Mouse (Mus musculus) cerebellum, adult (tissue): ENCODE data around the gene Prc1.

Experiments
- ATAC-seq: cut with Nextera tagmentation; 2 replicates; pipeline ENCODE4 v1.9.2; 2017; ENCODE audit warnings: mild to moderate bottlenecking, moderate library complexity, mixed read lengths; ENCODE audit not compliant: insufficient number of reproducible peaks, low FRiP score, low TSS enrichment

Prc1 gene

DNA sequence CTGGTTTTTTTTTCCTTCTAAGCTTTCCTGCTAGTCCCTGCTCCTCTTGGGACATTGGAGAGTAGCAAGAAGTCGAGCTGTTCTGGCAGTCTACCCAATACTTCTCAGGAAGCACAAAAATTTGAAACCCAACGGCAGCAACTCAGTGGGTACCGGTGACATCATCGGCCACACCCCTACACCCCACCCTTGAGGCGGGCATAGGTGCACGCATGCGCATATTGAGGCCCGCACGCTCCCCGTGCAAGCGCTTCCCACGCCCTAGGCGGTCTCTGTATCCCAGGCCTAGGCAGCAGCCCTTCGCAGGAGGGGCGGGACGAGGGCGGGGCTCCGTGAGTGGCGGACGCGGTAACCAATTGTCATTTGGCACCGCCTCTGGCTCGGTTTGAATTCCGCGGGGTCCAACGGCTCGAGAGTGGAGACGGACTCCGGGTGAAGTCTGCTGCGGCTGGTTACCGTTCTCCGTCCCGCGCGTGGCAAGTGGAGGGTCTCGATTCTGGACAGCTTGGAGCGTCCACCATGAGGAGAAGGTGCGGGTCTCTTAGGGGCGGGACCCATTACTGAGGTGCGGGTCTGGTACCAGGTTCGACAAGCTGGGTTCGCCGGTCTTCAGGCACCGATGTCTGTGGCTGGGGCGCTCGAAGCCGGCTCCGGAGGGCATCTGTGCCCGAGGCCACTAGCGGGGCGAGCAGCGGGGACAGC is at the start of gene Prc1:
Prc1 (plus strand) TSS at position 389 of the 702 bp plus-strand sequence.
- ATAC-seq, result peak; percentile 98

DNA sequence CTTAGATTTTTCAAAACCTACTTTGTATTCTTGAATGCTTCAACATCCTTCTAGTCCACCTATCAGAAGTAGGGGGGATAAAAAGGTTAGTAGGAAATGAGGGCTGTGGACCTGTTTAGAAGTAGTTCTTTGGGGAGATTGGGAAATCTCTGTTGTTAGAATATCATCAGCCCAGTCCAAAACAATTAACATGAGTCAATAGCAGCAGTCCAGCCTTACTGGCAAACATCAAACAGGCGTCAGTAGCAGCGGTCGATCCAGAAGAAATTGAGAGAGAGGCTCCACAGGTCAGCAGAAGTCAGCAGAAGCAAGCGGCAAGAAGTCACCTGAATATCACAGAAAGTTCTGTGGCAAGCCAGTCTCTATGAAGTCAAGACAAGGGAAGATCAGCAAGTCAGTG is 49.4 kb upstream of the Prc1 start:
- ATAC-seq, result no peak

DNA sequence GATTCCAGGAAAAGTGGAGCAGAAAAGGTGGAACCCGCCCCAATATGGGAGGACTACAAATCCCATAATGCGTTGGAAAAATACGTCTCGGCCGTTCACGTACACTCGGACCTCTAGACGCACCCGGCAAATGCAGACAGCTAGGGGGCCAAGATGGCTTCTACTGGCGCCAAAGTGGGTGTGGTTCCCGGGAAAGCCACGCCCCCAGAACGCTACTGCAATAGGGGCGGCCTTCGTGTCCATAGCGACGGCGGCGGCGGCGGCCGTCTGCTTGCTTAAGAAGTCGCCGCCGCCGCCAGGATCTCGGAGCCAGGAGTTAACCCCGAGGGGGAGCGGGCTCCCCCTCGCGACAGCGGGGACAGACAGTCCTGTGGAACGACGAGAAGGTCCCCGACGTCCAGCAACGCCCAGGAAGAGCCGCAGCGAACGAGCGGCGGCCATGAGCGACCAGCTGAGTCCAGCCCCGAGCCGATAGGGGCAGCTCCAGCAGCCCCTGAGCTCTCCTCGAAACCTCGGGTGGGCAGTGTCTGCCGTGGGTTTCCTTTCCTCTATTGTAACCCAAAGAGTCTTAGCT is 48.0 kb upstream of the Prc1 start, which contains the start of gene Ttll13:
Ttll13 (plus strand) TSS at position 229 of the 574 bp plus-strand sequence.
- peak; percentile 98 for ATAC-seq

DNA sequence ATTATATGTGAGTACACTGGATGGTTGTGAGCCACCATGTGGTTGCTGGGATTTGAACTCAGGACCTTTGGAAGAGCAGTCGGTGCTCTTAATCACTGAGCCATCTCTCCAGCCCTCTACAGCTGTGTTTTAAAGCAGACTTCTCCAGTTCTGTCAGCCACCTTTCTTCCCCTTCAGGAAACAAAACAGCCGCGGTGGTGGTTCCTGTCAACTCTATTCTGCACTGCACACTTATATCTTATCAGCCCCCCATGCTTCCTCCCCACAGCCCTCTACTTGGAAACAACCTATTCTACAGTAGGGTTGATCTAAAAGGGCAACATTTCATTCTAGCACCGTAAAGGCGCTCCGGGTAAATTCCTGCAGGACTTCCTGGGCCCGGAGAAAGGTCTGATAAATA is 47.4 kb upstream of the Prc1 start:
- ATAC-seq, result no peak

DNA sequence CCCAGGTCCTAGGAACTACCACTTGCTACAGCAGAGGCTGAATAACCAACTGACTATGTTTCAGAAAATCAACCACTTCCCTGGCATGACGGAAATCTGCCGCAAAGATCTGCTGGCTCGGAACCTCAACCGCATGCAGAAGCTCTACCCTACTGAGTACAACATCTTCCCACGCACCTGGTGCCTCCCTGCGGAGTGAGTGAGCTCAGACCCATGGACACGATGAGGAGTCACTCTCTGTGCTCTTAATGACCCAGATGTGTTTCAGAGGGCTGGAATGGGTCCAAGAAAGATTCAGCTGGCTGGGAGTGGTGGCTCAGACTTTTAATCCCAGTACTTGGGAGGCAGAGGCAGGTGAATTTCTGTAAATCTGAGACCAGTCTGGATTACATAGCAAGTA is 41.8 kb upstream of the Prc1 start:
- no peak for ATAC-seq

DNA sequence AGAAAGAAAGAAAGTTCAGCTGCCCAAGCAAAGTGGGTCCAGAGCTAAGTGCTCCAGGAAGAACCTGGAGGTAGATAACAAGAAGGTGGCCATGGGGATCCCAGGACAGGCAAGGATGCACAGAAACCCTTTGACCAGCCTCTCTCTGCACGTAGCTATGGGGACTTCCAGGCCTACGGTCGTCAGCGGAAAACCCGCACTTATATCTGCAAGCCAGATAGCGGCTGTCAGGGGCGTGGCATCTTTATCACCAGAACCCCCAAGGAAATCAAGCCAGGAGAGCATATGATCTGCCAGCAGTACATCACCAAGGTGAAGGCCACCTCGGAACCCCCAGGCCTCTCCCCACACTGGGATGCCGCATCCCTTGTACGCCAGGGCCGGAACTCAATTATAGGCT is 41.4 kb upstream of the Prc1 start:
- no peak for ATAC-seq

DNA sequence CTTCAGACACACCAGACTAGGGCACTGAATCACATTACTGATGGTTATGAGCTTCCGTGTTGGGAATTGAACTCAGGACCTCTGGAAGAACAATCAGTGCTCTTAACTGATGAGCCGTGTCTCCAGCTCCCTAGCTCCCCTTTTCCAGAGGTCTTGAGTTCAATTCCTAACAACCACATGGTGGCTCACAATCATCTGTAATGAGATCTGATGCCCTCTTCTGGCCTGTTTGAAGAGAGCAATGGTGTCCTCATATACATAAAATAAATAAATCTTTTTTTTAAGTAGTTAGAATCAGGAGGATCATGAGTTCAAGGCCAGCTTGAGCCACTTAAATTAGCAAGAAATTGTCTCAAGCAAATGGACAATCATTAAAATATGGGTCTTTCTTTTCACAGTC is 38.3 kb upstream of the Prc1 start:
- no peak for ATAC-seq

DNA sequence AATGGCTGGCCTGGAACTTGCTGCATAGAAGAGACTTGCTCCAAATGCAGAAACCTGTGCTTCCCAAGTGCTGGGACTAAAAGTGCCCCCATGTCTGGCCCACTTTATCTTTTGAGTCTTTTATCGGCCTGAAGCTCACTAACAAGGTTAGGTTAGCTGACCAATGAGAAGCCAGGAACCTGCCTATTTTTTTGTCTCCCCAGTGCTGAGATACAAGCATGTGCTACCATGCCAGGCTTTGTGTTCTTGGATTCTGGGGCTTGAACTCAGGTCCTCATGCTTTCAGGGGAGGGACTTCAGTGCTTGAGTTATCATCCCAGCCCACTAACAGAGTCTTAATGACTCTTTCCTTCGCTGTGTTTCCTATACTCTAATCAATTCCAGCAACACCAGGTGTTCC is 36.5 kb upstream of the Prc1 start:
- no peak for ATAC-seq

DNA sequence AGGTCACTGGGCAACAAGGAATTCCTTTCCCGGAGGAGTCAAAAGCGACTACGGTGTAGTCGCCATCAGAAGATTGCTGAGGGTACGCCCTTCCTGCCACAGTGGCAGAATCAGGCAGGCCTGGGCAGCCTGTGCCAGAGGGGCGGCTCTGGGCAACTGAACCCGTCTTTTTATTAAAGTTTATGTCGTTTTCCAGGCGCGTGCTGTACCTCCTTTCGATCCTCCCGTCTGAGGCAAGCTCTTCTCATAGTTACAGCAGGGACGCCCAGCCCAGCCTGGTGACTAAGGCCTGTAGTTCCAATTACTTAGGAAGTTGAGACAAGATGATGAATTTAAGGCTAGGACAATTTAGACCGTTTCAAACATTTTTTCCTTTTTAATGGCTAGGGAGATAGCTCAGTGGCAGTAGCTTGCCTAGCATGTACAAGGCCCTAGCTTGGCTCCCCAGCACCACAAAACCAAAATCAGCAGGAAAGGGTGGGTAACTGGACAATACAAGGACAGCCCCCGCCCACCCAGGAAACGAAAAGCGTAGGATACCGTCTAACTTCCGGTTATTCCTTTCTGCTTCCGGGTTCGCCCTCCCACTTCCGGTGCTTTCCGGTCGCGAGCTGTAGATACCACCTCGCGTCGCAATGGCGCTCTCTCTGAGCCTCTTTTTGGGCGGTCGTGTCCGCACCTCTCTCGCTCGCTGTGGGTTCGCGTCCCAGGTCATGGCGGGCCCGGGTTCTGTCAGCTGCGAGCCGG is 33.5 kb upstream of the Prc1 start, which contains the start of gene Ngrn:
Ngrn (plus strand) TSS at position 591 of the 747 bp plus-strand sequence.
- ATAC-seq, result peak; percentile 85; the same call in 1 of the 2 replicates

DNA sequence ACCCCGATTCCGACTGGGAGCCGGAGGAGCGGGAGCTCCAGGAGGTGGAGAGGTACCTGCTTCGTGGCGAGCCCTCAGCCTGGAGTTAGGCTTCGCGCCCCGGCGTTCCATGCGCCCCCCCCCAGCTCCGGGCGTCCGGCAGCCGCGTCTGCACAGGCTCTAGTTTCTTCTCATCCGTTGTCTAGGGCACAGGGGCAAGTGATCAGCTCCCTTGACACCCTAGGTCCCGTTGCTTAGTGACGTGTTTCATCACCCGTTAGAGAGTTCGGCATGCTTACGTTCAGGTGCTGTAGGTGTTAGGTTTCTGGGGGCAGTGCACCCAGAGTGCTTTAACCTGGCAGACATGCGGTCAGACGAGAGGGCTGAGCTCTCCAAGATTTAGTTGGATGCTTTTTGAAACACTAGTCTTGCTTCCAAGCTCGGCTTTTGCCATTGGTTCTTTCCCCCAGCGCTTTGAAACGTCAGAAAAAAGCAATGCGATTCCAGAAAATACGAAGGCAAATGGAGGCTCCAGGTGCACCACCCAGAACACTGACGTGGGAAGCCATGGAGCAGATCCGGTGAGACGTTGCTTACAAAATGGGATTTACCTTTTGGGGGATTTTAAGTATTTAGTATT is 32.8 kb upstream of the Prc1 start:
- ATAC-seq, result 0 out of 2 replicates have a peak, but pooled peaks have one; percentile 10

DNA sequence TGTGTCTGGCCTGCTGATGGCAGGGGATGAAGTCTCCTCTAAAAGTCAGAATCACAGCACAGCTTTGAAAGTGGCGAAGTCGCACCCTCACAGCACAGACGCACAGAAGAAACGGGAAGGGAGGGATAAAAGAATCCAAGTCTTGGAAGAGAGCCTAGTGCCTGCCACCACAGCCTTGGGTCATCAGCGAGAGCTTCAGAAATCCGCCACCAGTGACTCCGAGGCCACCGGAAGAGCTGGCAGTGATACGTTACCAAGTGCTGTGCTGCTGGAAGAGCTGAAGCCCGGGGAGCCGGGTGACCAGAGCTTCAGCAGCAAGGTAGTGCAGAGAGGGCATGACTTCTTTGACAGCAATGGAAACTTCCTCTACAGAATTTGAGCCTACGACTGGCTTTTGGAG is 29.6 kb upstream of the Prc1 start:
- no peak for ATAC-seq

DNA sequence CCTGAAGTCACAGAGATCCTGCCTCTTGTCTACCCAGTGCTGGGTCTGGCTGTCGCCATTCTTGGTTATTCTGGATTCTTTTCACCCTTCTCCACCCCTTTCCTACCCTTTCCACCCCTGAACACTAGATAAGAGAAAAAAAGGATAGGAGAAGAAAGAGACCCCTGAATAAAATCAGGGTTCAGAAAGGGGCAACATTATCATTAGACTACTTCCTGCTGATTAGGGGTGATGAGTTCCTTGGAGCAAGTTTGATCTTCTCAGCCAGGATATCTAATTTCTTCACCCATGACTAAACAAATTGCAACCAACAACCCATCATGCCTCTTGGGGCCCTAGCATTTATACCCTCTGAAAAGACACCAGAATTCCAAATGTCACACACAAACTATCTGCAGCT is 26.5 kb upstream of the Prc1 start:
- ATAC-seq, result no peak

DNA sequence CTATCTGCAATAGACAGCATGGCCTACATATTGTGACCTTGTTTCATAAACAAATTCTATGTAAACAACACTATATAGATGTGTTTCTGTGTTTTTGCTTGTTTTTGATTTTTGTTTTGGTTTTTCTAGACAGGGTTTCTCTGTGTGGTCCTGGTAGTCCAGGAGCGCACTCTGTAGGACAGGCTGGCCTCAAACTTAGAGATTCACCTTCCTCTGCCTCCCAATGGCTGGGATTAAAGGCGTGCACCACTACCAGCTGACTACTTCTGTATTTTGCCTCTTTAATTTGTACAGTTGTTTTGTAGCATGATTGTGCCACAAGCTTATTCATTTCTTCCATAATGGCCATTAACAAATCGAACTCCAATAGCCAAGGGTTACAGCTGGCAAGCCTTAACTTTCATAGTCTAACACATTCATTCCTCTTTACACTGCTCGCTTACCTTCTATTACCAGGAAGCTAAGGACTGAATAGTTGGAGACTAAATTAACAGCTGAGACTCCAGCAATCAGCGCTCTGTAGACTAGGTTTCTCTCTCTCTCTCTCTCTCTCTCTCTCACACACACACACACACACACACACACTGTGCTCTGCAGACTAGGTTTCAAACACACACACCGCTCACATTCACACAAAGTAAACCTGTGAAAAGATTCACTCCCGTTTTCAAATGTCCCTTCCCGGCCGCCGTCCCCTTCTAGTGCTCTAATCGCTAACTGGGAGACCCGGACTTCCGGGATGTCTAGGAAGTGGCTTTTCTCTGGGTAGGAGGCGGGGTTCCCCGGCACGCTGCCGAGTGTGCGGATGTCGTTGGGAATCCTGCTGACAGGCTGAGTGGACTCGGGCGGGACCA is 25.1 kb upstream of the Prc1 start, which contains the start of gene Vps33b:
Vps33b (plus strand) TSS at position 753 of the 854 bp plus-strand sequence.
- peak; percentile 87 for ATAC-seq

DNA sequence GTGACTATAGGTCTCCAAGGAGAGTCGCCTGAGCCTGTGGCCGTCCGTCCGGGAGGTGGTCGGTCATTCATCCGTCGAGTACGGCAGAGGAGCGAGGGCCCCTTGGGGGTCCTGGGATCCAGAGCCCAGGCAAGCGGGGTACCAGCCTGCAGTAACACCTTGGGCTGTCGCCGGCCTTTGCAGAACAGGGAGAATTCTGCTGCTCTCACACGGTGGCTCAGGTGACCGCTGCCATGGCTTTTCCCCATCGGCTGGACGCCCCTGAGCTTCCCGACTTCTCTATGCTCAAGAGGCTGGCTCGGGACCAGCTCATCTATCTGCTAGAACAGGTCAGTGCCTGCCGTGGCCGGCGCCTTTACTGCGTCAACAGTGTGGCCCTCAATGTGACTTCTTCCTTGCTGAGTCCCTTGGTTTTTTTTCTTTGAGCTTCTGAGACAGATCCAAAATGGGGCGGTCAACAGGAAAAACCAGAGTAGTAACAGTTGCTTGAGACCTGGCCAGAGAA is 24.4 kb upstream of the Prc1 start:
- peak; percentile 38; the same call in 1 of the 2 replicates for ATAC-seq

DNA sequence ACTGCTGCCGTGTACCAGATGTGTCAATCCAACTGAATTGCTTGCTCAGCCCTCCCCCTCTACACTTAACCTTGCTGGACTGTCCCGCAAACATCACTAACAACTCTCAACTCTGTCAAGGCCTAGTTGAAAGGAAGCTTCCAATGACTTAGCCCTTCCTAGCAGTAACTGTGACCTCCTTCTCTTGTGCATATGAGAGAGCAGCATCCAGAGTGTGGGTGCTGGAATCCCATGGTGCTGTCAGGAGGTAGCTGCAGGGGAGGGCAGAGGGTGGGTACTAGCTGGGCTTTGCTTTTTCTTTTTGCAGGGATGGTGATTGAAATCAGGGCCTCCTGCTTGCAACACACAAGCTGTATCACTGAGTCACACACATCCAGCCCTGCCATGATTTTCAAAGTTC is 20.8 kb upstream of the Prc1 start:
- ATAC-seq, result no peak

DNA sequence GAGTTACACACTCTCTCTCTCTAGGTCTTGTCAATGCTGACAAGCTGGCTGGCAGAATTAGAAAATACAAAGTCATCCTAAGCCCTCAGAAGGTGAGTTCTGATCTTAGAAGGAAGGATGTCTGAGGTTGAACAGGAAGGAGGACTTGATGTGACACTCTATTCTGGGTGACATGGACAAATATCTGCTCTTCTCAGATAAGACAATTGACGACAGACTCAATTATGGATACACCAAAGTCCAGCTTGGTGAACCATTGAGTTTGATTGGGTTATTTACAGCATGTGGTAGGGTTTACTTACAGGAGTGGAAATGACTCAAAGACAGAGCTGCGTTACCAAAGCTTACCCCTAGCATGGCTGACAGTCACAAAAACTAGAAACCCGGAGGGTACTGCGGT is 17.9 kb upstream of the Prc1 start:
- ATAC-seq, result no peak

DNA sequence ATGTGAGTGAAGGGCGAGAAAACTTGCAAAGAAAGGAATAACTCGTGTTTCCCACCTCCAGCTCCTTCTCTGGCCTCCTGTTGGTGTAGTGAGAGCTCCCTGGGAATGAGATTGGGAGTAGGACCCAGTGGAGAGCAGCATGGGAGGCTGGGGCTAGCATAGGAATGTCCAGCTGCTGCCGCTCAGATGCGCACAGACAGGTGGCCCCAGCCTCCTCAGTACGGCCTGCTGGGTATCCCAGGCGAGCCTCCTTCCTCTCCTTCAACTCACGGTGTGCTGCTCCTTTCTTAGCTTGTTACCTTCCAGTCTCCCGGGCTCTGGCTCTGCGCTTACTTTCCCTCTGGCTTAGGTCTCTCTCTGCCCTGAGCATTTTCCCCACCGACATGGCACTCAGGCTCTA is 14.2 kb upstream of the Prc1 start:
- no peak for ATAC-seq

DNA sequence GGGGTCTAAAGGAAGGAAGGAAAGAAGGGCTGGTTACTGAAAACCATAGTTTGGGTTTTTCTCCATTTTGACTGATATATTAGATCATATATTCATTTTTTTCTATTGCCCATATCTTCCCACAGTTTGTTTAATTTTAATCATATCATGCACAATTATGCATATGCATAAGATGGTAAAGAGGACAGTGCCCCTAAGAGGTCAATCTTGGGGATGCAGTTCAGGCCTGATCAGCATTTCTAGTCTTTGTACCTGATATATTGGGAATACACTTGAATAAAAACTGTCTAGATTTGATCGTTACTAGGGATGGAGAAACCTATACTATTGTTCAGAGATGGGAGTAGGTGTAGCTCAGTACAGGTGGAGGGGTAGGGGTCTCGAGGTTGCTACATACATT is 13.3 kb upstream of the Prc1 start:
- no peak for ATAC-seq

DNA sequence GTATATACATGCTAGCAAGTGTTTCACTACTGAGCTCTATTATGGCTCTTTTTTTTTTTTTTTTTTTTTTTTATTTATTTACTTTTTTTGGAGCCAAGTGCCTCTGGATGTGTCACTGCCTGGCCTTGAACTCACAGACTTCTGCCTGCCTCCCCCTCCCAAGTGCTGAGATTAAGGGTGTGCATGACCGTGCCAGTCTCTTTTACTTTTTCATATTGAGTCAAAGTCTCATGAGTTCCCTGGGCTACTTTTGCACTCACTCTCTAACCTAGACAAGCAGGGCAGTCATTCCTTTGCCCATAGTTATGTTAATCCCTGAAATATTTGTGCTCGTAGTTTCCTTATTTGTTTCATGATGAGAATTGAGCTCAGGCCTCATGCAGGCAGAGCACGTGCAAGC is 12.6 kb upstream of the Prc1 start:
- ATAC-seq, result no peak
